Mouse (Mus musculus): ENCODE measurements around the gene Cers1. TPM values are rescaled to one million over a fixed set of nuclear protein-coding genes. Genes with fewer than 3 reads are reported as not detected.

Gene Cers1
- polyA plus RNA-seq, 1 experiment: not detected

DNA sequence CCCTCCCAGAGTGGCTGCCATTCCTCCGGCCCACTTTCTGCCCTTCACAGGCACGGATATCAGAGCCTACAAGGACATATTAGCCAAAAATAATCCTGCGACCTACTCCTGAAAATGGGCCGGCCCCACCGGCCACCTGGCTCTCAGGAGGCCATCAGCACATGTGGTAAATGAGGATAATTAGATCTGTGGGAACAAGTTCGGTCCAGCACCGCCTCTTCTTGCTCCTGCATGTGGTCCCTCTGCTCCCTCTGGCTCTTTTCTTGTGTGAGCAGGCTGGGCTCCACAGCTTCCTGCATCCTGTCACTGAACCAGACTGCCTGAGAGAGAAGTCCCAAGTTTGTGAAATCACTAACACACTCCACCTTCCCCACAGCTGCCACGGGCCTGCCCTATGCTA, 36.3 kb upstream of the Cers1 start:
- Histone ChIP-seq H3K27ac (ENCODE audit: insufficient read depth, low read depth, low read length) (peak overlapping the region; percentile 4; the same call in 1 of the 2 replicates), H3K4me3 (ENCODE audit: insufficient read depth, low read depth, low read length) (no peak overlapping the region), H3K4me1 (ENCODE audit: control insufficient read depth, insufficient read depth, low read length) (peaks cover 39% of the 10 kb centered on the region)
- 57% methylated on average over 8 of the region's 8 CpGs for WGBS
- TF ChIP-seq CTCF (IDR thresholded peaks at IDR 0.05; ENCODE audit: insufficient read depth, low read depth, low read length) (no peak), POLR2A (IDR thresholded peaks at IDR 0.05; ENCODE audit: insufficient read depth, low read depth, low read length) (no peak)

DNA sequence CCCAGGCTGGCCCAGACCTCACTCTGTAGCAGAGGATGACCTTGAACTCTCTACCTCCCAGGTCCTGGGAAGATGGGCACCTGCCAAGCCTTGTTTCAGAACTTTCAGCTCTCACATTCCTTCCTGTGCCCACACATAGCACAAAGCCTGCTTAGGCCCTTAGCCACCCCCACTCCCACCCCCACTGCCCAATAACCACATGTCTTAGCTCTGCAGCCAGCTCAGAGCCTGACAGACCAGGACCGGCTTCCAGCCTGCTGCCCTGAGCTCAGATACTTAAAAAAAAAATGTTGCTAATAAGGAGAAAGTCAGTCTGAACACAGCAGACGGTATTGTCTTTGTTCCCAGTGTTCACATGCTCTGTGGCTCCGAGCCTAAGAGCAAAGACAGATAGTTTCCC, 34.6 kb upstream of the Cers1 start:
- TF ChIP-seq CTCF (IDR thresholded peaks at IDR 0.05; ENCODE audit: insufficient read depth, low read depth, low read length): no peak
- TF ChIP-seq POLR2A (IDR thresholded peaks at IDR 0.05; ENCODE audit: insufficient read depth, low read depth, low read length): no peak

DNA sequence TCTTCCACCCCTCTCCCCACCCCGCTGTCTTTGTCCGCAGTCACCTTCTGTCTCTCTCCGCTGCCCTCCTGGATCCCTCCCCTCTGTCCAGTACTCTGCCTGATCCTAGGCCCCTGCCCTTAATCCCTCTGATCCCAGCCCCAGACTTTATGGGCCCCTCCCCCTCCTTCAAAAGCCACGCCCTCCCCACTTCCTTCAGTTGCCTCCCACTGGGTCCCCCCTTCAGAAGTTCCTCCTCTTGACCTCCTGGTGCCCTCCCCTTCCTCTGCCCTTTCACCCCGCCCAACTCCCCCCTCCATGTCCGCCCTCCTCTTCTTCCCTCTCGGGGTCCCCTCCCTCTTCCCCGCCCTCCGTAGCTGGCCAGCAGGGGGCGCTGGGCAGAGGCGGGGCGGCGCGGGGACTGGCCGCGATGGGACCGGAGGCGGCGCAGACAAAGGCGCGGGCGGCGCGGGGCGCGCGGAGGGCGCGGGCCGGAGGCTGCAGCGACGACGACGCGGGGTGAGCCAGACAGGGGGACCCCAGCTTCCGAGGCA, 32.9 kb upstream of the Cers1 start, which contains the start of gene Homer3:
Gene Homer3 (plus strand): TSS at position 225 of the 533 bp plus-strand sequence.
- peak within 1 kb of the TSS; percentile 79 for H3K4me3 ChIP-seq (ENCODE audit: insufficient read depth, low read depth, low read length)
- 2% methylated on average over 36 of the region's 36 CpGs for WGBS
- no peak within 1 kb of the TSS for H3K27ac ChIP-seq (ENCODE audit: insufficient read depth, low read depth, low read length)
- H3K4me1 ChIP-seq (ENCODE audit: control insufficient read depth, insufficient read depth, low read length): peaks cover 34% of the 10 kb centered on the region
- peak; percentile 76; the same call in 1 of the 2 replicates for TF ChIP-seq CTCF (IDR thresholded peaks at IDR 0.05; ENCODE audit: insufficient read depth, low read depth, low read length)
- TF ChIP-seq POLR2A (IDR thresholded peaks at IDR 0.05; ENCODE audit: insufficient read depth, low read depth, low read length): no peak; the same call in 1 of the 2 replicates

More for the DNA sequence above, 34.6 kb upstream of the Cers1 start:
- Histone ChIP-seq H3K4me1 (ENCODE audit: control insufficient read depth, insufficient read depth, low read length) (peaks cover 39% of the 10 kb centered on the region), H3K4me3 (ENCODE audit: insufficient read depth, low read depth, low read length) (no peak overlapping the region), H3K27ac (ENCODE audit: insufficient read depth, low read depth, low read length) (no peak overlapping the region)
- WGBS: 46% methylated on average over 3 of the region's 3 CpGs

DNA sequence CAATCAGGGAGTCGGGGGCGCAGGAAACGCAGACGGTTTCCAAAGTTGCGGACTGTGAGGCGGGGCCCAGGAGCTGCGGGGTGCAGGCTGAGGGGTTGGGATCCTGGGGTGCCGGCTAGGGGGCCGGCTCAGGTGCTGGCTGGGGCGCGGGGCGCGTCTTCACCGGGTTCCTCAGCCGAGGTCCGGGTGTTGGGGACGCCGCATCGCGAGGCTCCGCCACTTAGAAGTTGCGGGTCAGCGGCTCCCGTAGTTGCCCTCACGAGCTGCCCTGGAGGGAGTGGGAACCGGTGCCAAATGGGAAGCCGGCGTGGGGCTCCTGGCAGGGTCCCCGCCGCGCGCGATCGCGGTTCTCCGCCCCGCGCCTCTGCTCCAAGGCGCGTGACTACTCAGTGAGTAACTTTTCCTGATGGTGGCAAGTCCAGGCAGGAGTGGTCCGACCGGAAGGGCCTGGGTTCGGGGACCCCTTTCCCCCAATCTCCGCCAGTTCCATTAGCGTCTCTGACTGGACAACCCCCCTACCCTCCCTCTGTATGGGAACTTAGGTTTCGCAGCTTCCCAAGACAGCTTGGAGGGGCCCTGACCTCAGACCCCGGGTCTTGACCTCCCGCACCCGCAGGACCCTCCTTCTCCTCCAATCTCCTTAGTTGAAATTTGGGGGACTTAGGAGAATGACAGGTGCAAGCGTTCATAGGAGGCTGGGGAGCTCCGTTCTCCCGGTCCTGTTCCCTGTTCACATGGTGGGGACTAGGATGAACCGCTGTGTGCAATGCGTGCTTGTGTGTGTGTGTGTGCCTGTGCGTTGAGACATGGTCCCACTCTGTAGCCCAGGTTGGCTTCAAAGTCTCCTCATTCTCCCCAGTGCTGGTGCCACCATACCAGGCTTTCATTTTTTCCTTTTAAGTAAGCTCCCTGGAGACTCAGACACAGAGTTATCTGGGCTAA, 32.2 kb upstream of the Cers1 start:
- H3K4me3 ChIP-seq (ENCODE audit: insufficient read depth, low read depth, low read length): peak overlapping the region; percentile 79
- WGBS: 2% methylated on average over 55 of the region's 55 CpGs

DNA sequence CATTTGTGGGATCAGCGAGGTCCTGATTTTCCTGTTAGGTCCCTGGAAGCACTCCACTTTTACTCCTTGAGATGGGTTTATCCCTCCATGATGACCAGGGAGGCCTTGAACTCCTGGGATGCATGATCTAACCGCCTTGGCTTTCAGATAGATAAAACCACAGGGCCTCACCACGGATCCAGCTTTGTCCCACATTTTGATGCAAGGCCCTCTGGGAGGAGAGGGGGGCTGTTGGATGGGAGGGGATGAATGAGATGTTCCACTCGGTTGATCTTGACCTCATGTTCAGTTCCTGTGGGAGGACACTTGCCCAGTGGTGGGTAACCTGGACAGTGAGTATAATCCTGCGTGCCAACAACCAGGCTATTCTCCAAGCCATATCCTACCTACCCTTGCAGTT, 31.2 kb upstream of the Cers1 start:
- 83% methylated on average over 5 of the region's 5 CpGs for WGBS
- no peak for TF ChIP-seq POLR2A (IDR thresholded peaks at IDR 0.05; ENCODE audit: insufficient read depth, low read depth, low read length)
- TF ChIP-seq CTCF (IDR thresholded peaks at IDR 0.05; ENCODE audit: insufficient read depth, low read depth, low read length): no peak
- Histone ChIP-seq H3K4me1 (ENCODE audit: control insufficient read depth, insufficient read depth, low read length) (peaks cover 17% of the 10 kb centered on the region), H3K27ac (ENCODE audit: insufficient read depth, low read depth, low read length) (no peak overlapping the region), H3K4me3 (ENCODE audit: insufficient read depth, low read depth, low read length) (no peak overlapping the region)

More for the DNA sequence above, 32.2 kb upstream of the Cers1 start:
- H3K27ac ChIP-seq (ENCODE audit: insufficient read depth, low read depth, low read length): no peak overlapping the region
- no peak; the same call in 1 of the 2 replicates for TF ChIP-seq POLR2A (IDR thresholded peaks at IDR 0.05; ENCODE audit: insufficient read depth, low read depth, low read length)
- TF ChIP-seq CTCF (IDR thresholded peaks at IDR 0.05; ENCODE audit: insufficient read depth, low read depth, low read length): no peak; the same call in 1 of the 2 replicates
- H3K4me1 ChIP-seq (ENCODE audit: control insufficient read depth, insufficient read depth, low read length): peaks cover 27% of the 10 kb centered on the region

DNA sequence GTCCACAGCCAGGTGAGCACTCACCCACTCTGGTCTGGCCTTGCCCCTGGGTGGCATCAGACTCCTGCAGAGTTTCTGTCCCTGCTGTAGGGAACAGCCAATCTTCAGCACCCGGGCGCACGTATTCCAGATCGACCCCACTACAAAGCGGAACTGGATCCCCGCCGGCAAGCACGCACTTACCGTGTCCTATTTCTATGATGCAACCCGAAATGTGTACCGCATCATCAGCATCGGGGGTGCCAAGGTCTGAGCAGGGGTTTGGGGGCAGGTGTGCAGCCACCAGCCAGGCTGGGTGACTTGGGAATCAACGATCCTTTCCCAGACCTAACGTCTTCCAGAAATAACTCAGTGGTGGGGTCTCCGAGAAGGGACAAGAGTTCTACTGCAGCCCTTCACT, 30.3 kb upstream of the Cers1 start:
- 98% methylated on average over 15 of the region's 15 CpGs for WGBS
- Histone ChIP-seq H3K4me1 (ENCODE audit: control insufficient read depth, insufficient read depth, low read length) (peaks cover 16% of the 10 kb centered on the region), H3K4me3 (ENCODE audit: insufficient read depth, low read depth, low read length) (no peak overlapping the region), H3K27ac (ENCODE audit: insufficient read depth, low read depth, low read length) (no peak overlapping the region)
- no peak for TF ChIP-seq POLR2A (IDR thresholded peaks at IDR 0.05; ENCODE audit: insufficient read depth, low read depth, low read length)
- TF ChIP-seq CTCF (IDR thresholded peaks at IDR 0.05; ENCODE audit: insufficient read depth, low read depth, low read length): no peak

DNA sequence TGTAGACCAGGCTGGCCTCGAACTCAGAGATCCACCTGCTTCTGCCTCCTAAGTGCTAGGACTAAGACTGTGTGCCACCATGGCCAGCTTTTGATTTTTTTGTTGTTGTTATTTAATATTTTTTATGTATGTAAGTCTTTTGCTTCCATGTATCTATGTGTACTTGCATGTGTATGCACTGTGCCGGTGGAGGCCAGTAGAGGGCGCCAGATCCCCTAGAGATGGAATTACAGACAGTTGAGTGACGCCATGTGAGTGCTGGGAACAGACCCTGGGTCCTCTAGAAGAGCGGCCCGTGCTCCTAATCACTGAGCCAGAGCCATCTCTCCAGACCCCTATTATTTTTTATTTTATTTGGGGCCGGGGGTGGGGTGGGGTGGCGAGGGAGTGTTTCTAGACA, 28.8 kb upstream of the Cers1 start:
- no peak for TF ChIP-seq POLR2A (IDR thresholded peaks at IDR 0.05; ENCODE audit: insufficient read depth, low read depth, low read length)
- no peak for TF ChIP-seq CTCF (IDR thresholded peaks at IDR 0.05; ENCODE audit: insufficient read depth, low read depth, low read length)
- no peak overlapping the region for H3K27ac ChIP-seq (ENCODE audit: insufficient read depth, low read depth, low read length)
- no peak overlapping the region for H3K4me3 ChIP-seq (ENCODE audit: insufficient read depth, low read depth, low read length)
- H3K4me1 ChIP-seq (ENCODE audit: control insufficient read depth, insufficient read depth, low read length): peaks cover 16% of the 10 kb centered on the region
- 93% methylated on average over 8 of the region's 8 CpGs for WGBS

DNA sequence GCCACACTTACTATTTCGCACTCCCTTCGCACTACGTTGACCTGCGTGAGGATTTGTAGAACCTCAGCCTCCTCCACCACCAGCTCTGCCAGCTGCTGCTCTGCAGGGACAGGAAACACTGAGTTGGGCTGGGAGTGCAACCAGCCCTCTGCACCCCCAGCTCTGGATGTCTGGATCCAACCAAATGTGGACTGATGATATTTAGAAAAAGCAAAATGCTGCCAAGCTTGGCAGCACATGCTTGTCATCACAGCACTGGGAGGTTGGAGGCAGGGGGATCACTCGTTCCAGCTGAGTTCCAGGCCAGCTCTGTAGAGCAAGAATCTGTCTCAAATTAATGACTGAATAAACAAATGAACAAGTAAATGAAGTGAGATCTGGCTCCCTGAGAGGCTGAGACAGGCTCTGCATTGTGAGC, 21.6 kb upstream of the Cers1 start:
- Histone ChIP-seq H3K4me1 (ENCODE audit: control insufficient read depth, insufficient read depth, low read length) (no peaks in the 10 kb centered on the region), H3K27ac (ENCODE audit: insufficient read depth, low read depth, low read length) (no peak overlapping the region), H3K4me3 (ENCODE audit: insufficient read depth, low read depth, low read length) (no peak overlapping the region)
- 63% methylated on average over 5 of the region's 5 CpGs for WGBS
- no peak for TF ChIP-seq POLR2A (IDR thresholded peaks at IDR 0.05; ENCODE audit: insufficient read depth, low read depth, low read length)
- no peak for TF ChIP-seq CTCF (IDR thresholded peaks at IDR 0.05; ENCODE audit: insufficient read depth, low read depth, low read length)

DNA sequence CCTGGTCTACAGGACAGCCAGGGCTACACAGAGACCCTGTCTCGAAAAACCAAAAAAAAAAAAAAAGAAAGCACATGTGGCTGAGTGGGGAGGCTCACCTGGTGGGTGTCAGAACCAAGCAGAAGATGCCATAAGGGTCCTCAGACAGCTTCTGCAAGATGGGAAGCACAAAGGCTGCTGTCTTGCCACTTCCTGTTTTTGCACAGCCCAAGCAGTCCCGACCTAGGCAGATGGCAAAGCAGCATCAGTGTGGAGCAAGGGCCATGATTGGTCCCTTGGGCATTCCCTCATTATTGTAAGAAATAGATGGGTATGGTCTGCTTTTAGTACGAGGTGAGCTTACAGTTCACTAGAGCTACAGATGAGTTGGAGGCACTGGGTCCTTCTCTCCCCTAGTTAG, 14.7 kb upstream of the Cers1 start:
- 82% methylated on average over 3 of the region's 3 CpGs for WGBS
- H3K4me3 ChIP-seq (ENCODE audit: insufficient read depth, low read depth, low read length): no peak overlapping the region
- no peak for TF ChIP-seq CTCF (IDR thresholded peaks at IDR 0.05; ENCODE audit: insufficient read depth, low read depth, low read length)
- no peak for TF ChIP-seq POLR2A (IDR thresholded peaks at IDR 0.05; ENCODE audit: insufficient read depth, low read depth, low read length)
- no peak overlapping the region for H3K27ac ChIP-seq (ENCODE audit: insufficient read depth, low read depth, low read length)
- peaks cover 9% of the 10 kb centered on the region for H3K4me1 ChIP-seq (ENCODE audit: control insufficient read depth, insufficient read depth, low read length)
